Mouse (Mus musculus): Measurements from ENCODE around the gene Gm8220.
"Not testable (repeated sequence)": the region's sequence is repeated elsewhere in the genome, so short reads cannot be mapped to it uniquely, and the experiment has no call there.

Gene Gm8220

GRCm38 (mm10) chr14:44285280-44285679, at the start of gene Gm8220:
TSS of gene Gm8220 (plus strand) at chr14:44285580.
- in situ Hi-C loops (cut with MboI, MseI), result loop anchor here (10.0 kb wide), 1 partner anchor 330 kb away; no protein-coding TSS in a partner anchor

- in situ Hi-C loops (cut with MboI, MseI), result loop anchor here (10.0 kb wide), 1 partner anchor 1793 kb away; no protein-coding TSS in a partner anchor
Measured at GRCm38 (mm10) chr14:44248039-44248438, 37.3 kb upstream of the Gm8220 start.

- in situ Hi-C loops (cut with MboI, MseI), result not testable (repeated sequence)
Measured at GRCm38 (mm10) chr14:44312049-44312448, 26.7 kb downstream of the Gm8220 start.

GRCm38 (mm10) chr14:44338484-44338883, 53.1 kb downstream of the Gm8220 start, which contains the start of gene Gm5930:
TSS of gene Gm5930 (minus strand) at chr14:44338584.
- in situ Hi-C loops (cut with MboI, MseI), result not testable (repeated sequence)
